Mouse (Mus musculus): ENCODE results near the gene Frat1. TPM values are rescaled to one million over a fixed set of nuclear protein-coding genes. Genes with fewer than 3 reads are reported as not detected.

Gene Frat1
- total RNA-seq, 2 experiments from 2014 or later = 4.6 to 6.2 TPM

GRCm38 (mm10) chr19:41881842-41882241 is 52.1 kb downstream of the Frat1 start:
- DNase-seq = no peak
- intact Hi-C loops (cut with DNase I) = no loop called here

Other genes with a start within 250 kb of the Frat1 start
- gene Gm340, start 247.6 kb upstream of the Frat1 start, total RNA-seq (2021) = 1 to 10 TPM; 8.7 to 9.0 TPM
- gene Slit1, start 86.3 kb upstream of the Frat1 start, total RNA-seq (2021) = under 1 TPM in 1 of 2 experiments, not detected in 1; 0.11 TPM
- gene Arhgap19, start 27.9 kb upstream of the Frat1 start, total RNA-seq (2021) = 1 to 10 TPM; 1.8 to 2.4 TPM
- 1 to 10 TPM; 5.0 to 7.7 TPM for gene Frat2, start 18.2 kb downstream of the Frat1 start, total RNA-seq (2021)
- 10 to 100 TPM; 17.0 to 17.3 TPM for gene Rrp12, start 66.2 kb downstream of the Frat1 start, total RNA-seq (2021)
- gene Pgam1, start 82.0 kb downstream of the Frat1 start, total RNA-seq (2021) = 10 to 100 TPM; 91.8 to 93.2 TPM
- gene Exosc1, start 103.5 kb downstream of the Frat1 start, total RNA-seq (2021) = 10 to 100 TPM; 12.9 to 14.0 TPM
- 10 to 100 TPM; 16.2 to 17.4 TPM for gene Zdhhc16, start 103.5 kb downstream of the Frat1 start, total RNA-seq (2021)
- 10 to 100 TPM; 17.3 to 18.0 TPM for gene Mms19, start 151.2 kb downstream of the Frat1 start, total RNA-seq (2021)
- 10 to 100 TPM; 19.6 to 21.2 TPM for gene Ubtd1, start 151.8 kb downstream of the Frat1 start, total RNA-seq (2021)
- under 1 TPM; 0.24 to 0.36 TPM for gene Ankrd2, start 206.0 kb downstream of the Frat1 start, total RNA-seq (2021)
- gene Hoga1, start 215.6 kb downstream of the Frat1 start, total RNA-seq (2021) = 1 to 10 TPM; 1.4 to 1.7 TPM
- not detected for gene 4933411K16Rik, start 222.3 kb downstream of the Frat1 start, total RNA-seq (2021)